Mouse (Mus musculus): ENCODE measurements around the gene Olfr1180.
"Not testable (repeated sequence)": the region's sequence is repeated elsewhere in the genome, so short reads cannot be mapped to it uniquely, and the experiment has no call there.

Olfr1180 gene

GRCm38 (mm10) chr2:88419051-88419450, at the start of gene Olfr1180:
Gene Olfr1180, minus strand, starts transcription at chr2:88419151.
- no peak for DNase-seq

GRCm38 (mm10) chr2:88454567-88454966, 35.6 kb upstream of the Olfr1180 start, which contains the start of gene Olfr1183:
Gene Olfr1183, plus strand, starts transcription at chr2:88454867.
- DNase-seq, result not testable (repeated sequence)

DNA sequence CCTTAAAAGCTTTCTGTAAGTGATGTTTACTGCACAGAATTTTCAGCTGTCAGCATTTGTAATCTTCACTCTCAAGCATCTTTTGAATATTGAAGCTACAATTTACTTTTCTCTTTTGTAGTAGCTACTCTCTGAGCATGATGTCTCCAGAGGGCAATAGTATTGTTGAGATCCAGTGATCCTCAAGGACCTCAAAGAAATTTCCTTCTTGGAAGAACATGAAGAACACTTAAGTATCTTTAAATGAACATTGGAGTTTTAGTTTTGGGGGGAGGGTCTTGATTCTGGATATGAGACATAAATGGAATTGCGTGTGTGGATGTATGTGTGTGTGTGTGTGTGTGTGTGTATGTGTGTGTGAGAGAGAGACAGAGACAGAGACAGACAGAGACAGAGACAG, 30.1 kb upstream of the Olfr1180 start, which contains the start of gene Gm13757:
Gm13757 (minus strand) TSS at position 101 of the 400 bp plus-strand sequence.
- DNase-seq, result no peak

DNA sequence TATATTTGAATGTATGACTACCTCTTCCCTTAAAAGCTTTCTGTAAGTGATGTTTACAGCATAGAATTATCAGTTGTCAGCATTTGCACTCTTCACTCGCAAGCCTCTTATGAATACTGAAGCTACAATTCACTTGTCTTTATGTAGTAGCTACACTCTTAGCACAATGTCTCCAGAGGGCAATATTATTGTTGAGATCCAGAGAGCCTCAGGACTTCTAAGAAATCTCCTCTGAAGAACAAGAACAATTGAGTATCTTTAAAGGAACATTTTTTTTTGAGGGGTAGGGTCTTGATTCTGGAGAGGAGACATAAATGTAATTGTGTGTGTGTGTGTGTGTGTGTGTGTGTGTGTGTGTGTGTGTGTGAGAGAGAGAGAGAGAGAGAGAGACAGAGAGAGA, 7.1 kb upstream of the Olfr1180 start, which contains the start of gene Olfr1181:
Olfr1181 (minus strand) TSS at position 101 of the 400 bp plus-strand sequence.
- DNase-seq, result no peak

GRCm38 (mm10) chr2:88406353-88406752, 12.6 kb downstream of the Olfr1180 start, which contains the start of gene Olfr1179:
Gene Olfr1179, minus strand, starts transcription at chr2:88406453.
- no peak for DNase-seq

- DNase-seq, result no peak
Measured at GRCm38 (mm10) chr2:88386762-88387161, 32.2 kb downstream of the Olfr1180 start, which contains the start of gene Olfr1178. Gene Olfr1178, plus strand, starts transcription at chr2:88387062.

Measured in thymus, adult 18-20 months (tissue).